Comparison of ENCODE assay signal across 8 mouse cellular contexts in genomic region chr17:83938671-83939244, GRCm38 (mm10).
DNase-seq lines count a peak whose midpoint lies in the region; ATAC-seq lines count a peak whose summit lies in the region.

No protein-coding gene starts in this region.

- intact Hi-C loops in left cerebral cortex, postnatal 36 days (cut with DNase I), result no loop called here

- ATAC-seq in activated CD4-positive, CD25-positive, alpha-beta regulatory T cell, adult 4 months, result no peak

- peak; percentile 64 for DNase-seq in cerebellum, adult 11-12 months
- DNase-seq in cerebellum, adult 9-10 months, result no peak
- DNase-seq in cerebellum, adult 8-10 months, result peak; percentile 36
- DNase-seq in frontal cortex, postnatal 14 days (ENCODE audit: low spot score in 2 of 2), result peak; percentile 40 to 49
- peak; percentile 76 to 87 for DNase-seq in kidney, adult 8-10 months
- DNase-seq in left cerebral cortex, postnatal 36 days (ENCODE audit: low spot score in 2 of 2), result peak; percentile 52 to 56
- DNase-seq in right cerebral cortex, postnatal 14 days, result peak; percentile 56
